Comparison of ENCODE assay signal across 13 mouse cellular contexts in the genomic region with DNA sequence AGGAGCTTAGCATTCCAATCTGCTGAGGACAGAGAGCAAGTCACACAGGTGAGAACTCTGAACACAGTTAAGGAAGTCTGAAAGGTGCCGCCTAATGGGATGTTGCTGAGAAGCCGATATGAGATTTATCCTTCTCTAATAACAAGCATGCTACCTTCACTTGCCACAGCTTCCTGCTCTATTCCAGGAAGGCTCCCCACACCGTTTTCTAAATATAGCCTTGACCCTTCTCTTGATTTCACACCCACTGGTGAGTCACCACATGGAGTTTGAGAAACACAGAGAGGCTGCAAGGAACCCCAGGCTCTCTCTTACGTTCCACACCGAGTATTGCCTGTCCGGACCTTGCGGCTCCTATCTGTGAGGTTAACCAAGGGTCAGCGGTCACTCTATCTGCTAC. TPM values are rescaled to one million over a fixed set of nuclear protein-coding genes. Genes with fewer than 3 reads are reported as not detected.
DNase-seq lines count a peak whose midpoint lies in the region; ATAC-seq and TF ChIP-seq lines count a peak whose summit lies in the region.
"Had no signal": no experiment of that assay in that cellular context is flagged by ENCODE, and none has a peak within 500 bp of the region (broad histone marks: within the 10 kb centered on the region; RNA-seq: fewer than 3 reads in every experiment).

No protein-coding gene starts in this region.

- no peak for DNase-seq in heart, postnatal 4 days
- no peak for DNase-seq in embryonic facial prominence, embryonic 10.5 days (ENCODE audit: low spot score)
- no peak for DNase-seq in liver, postnatal 0 days
- DNase-seq in cerebellum, postnatal 10 days = no peak
- DNase-seq: cerebellum, adult 9-11 months; kidney, adult 11 months; thymus, postnatal 4 days had no signal

- H3K27me3 ChIP-seq in heart, embryonic 12.5 days (replicated peaks) = no peaks in the 10 kb centered on the region; the same call in 1 of the 2 replicates
- peaks cover 23% of the 10 kb centered on the region for H3K27me3 ChIP-seq in embryonic facial prominence, embryonic 10.5 days (replicated peaks; ENCODE audit: low read depth, poor library complexity, severe bottlenecking)
- H3K27me3 ChIP-seq in hindbrain, embryonic 12.5 days = no peaks in the 10 kb centered on the region; the same call in 1 of the 2 replicates
- H3K27me3 ChIP-seq in neural tube, embryonic 12.5 days (replicated peaks) = no peaks in the 10 kb centered on the region
- H3K27me3 ChIP-seq in liver, embryonic 12.5 days (replicated peaks) = peaks cover 21% of the 10 kb centered on the region
- no peaks in the 10 kb centered on the region for H3K27me3 ChIP-seq in liver, postnatal 0 days (ENCODE audit: insufficient read depth, low read length)

- H3K36me3 ChIP-seq in heart, embryonic 12.5 days = no peaks in the 10 kb centered on the region; the same call in 1 of the 2 replicates
- H3K36me3 ChIP-seq in embryonic facial prominence, embryonic 10.5 days (replicated peaks) = peaks cover 3% of the 10 kb centered on the region; the same call in 1 of the 2 replicates
- peaks cover 6% of the 10 kb centered on the region; the same call in 1 of the 2 replicates for H3K36me3 ChIP-seq in hindbrain, embryonic 12.5 days
- H3K36me3 ChIP-seq in neural tube, embryonic 12.5 days = 0 out of 2 replicates have a peak, but pooled peaks cover 6% of the 10 kb centered on the region
- no peaks in the 10 kb centered on the region for H3K36me3 ChIP-seq in liver, embryonic 12.5 days
- no peaks in the 10 kb centered on the region for H3K36me3 ChIP-seq in liver, postnatal 0 days (replicated peaks; ENCODE audit: insufficient read depth, low read length)

- H3K4me1 ChIP-seq in heart, embryonic 12.5 days (replicated peaks) = peaks cover 18% of the 10 kb centered on the region
- peaks cover 25% of the 10 kb centered on the region for H3K4me1 ChIP-seq in embryonic facial prominence, embryonic 10.5 days
- peaks cover 60% of the 10 kb centered on the region for H3K4me1 ChIP-seq in hindbrain, embryonic 12.5 days
- peaks cover 44% of the 10 kb centered on the region for H3K4me1 ChIP-seq in neural tube, embryonic 12.5 days
- no peaks in the 10 kb centered on the region for H3K4me1 ChIP-seq in liver, embryonic 12.5 days
- H3K4me1 ChIP-seq in liver, postnatal 0 days (ENCODE audit: insufficient read depth) = 0 out of 2 replicates have a peak, but pooled peaks cover 2% of the 10 kb centered on the region

- peaks cover 5% of the 10 kb centered on the region; the same call in 1 of the 2 replicates for H3K9me3 ChIP-seq in heart, embryonic 12.5 days (replicated peaks)
- peaks cover 4% of the 10 kb centered on the region; the same call in 1 of the 2 replicates for H3K9me3 ChIP-seq in embryonic facial prominence, embryonic 10.5 days
- H3K9me3 ChIP-seq in hindbrain, embryonic 12.5 days (replicated peaks) = 0 out of 2 replicates have a peak, but pooled peaks cover 7% of the 10 kb centered on the region
- 0 out of 2 replicates have a peak, but pooled peaks cover 3% of the 10 kb centered on the region for H3K9me3 ChIP-seq in neural tube, embryonic 12.5 days
- no peaks in the 10 kb centered on the region for H3K9me3 ChIP-seq in liver, embryonic 12.5 days (replicated peaks)
- 0 out of 2 replicates have a peak, but pooled peaks cover 2% of the 10 kb centered on the region for H3K9me3 ChIP-seq in liver, postnatal 0 days (ENCODE audit: low read length)

- no peak for ATAC-seq in heart, embryonic 12.5 days (ENCODE audit: insufficient number of reproducible peaks, low FRiP score)
- ATAC-seq in hindbrain, embryonic 12.5 days (ENCODE audit: low FRiP score) = no peak
- ATAC-seq in neural tube, embryonic 12.5 days (ENCODE audit: low FRiP score, low read depth) = no peak
- ATAC-seq in liver, embryonic 12.5 days = no peak
- no peak for ATAC-seq in liver, postnatal 0 days
- ATAC-seq: activated CD4-positive, CD25-positive, alpha-beta regulatory T cell, adult 4 months had no signal

- no peak for TF ChIP-seq EP300 in liver, postnatal 0 days (IDR thresholded peaks at IDR 0.05; ENCODE audit: low read depth)

- no peak overlapping the region for H3K4me3 ChIP-seq in heart, embryonic 12.5 days
- H3K4me3 ChIP-seq in embryonic facial prominence, embryonic 10.5 days = no peak overlapping the region
- H3K4me3 ChIP-seq in hindbrain, embryonic 12.5 days = no peak overlapping the region
- H3K4me3 ChIP-seq in neural tube, embryonic 12.5 days = no peak overlapping the region
- no peak overlapping the region for H3K4me3 ChIP-seq in liver, embryonic 12.5 days
- H3K4me3 ChIP-seq in liver, postnatal 0 days (ENCODE audit: low read depth, low read length) = no peak overlapping the region

- WGBS in heart, embryonic 12.5 days = 48% methylated on average over 8 of the region's 8 CpGs
- 89% methylated on average over 8 of the region's 8 CpGs for WGBS in embryonic facial prominence, embryonic 10.5 days
- 79% methylated on average over 8 of the region's 8 CpGs for WGBS in hindbrain, embryonic 12.5 days
- 85% methylated on average over 8 of the region's 8 CpGs for WGBS in neural tube, embryonic 12.5 days
- 68% methylated on average over 8 of the region's 8 CpGs for WGBS in liver, embryonic 12.5 days (ENCODE audit: insufficient replicate concordance)
- WGBS in liver, postnatal 0 days (ENCODE audit: insufficient replicate concordance) = 71% methylated on average over 8 of the region's 8 CpGs

- peak overlapping the region; percentile 51 for H3K27ac ChIP-seq in heart, embryonic 12.5 days (ENCODE audit: poor library complexity, severe bottlenecking)
- peak overlapping the region; percentile 76 for H3K27ac ChIP-seq in embryonic facial prominence, embryonic 10.5 days (replicated peaks)
- peak overlapping the region; percentile 92 for H3K27ac ChIP-seq in hindbrain, embryonic 12.5 days
- H3K27ac ChIP-seq in neural tube, embryonic 12.5 days = peak overlapping the region; percentile 33; the same call in 1 of the 2 replicates
- no peak overlapping the region for H3K27ac ChIP-seq in liver, embryonic 12.5 days
- no peak overlapping the region for H3K27ac ChIP-seq in liver, postnatal 0 days (ENCODE audit: low read depth)

- peak overlapping the region; percentile 9; the same call in 1 of the 2 replicates for H3K4me2 ChIP-seq in heart, embryonic 12.5 days
- no peak overlapping the region for H3K4me2 ChIP-seq in hindbrain, embryonic 12.5 days (replicated peaks)
- peak overlapping the region; percentile 41 for H3K4me2 ChIP-seq in neural tube, embryonic 12.5 days (replicated peaks)
- H3K4me2 ChIP-seq in liver, embryonic 12.5 days = no peak overlapping the region
- H3K4me2 ChIP-seq in liver, postnatal 0 days (ENCODE audit: low read depth, low read length) = no peak overlapping the region
- H3K4me2 ChIP-seq: liver, embryonic 11.5 days had no signal

- TF ChIP-seq CTCF in liver, postnatal 0 days (IDR thresholded peaks at IDR 0.05; ENCODE audit: low read depth) = no peak

- H3K9ac ChIP-seq in heart, embryonic 12.5 days = no peak overlapping the region
- H3K9ac ChIP-seq in hindbrain, embryonic 12.5 days = no peak overlapping the region
- H3K9ac ChIP-seq in neural tube, embryonic 12.5 days = no peak overlapping the region
- no peak overlapping the region for H3K9ac ChIP-seq in liver, embryonic 12.5 days
- H3K9ac ChIP-seq in liver, postnatal 0 days (replicated peaks) = no peak overlapping the region

RNA-seq across cellular contexts. Expression of a gene that starts 24.7 kb away (rescaled TPM):
- 18.7 and 19.4 TPM in 2 replicates for polyA plus RNA-seq in heart, embryonic 12.5 days (2016; fragmentation: Nextera tagmentation; extraction: Ambion mirVana)
- 10 to 100 TPM; 42.1 to 45.9 TPM for total RNA-seq in heart, postnatal 4 days (2021)
- 3.4 and 3.7 TPM in 2 replicates for polyA plus RNA-seq in embryonic facial prominence, embryonic 10.5 days (2016; fragmentation: Nextera tagmentation; extraction: Ambion mirVana)
- polyA plus RNA-seq in hindbrain, embryonic 12.5 days (2016; fragmentation: Nextera tagmentation; extraction: Ambion mirVana) = 25.8 and 29.1 TPM in 2 replicates
- polyA plus RNA-seq in neural tube, embryonic 12.5 days (2016; fragmentation: Nextera tagmentation; extraction: Ambion mirVana) = 28.4 and 29.4 TPM in 2 replicates
- polyA plus RNA-seq in liver, embryonic 12.5 days (2016; fragmentation: Nextera tagmentation; extraction: Ambion mirVana) = 2.1 and 2.2 TPM in 2 replicates
- 3.8 and 4.0 TPM in 2 replicates for polyA plus RNA-seq in liver, postnatal 0 days (2015; fragmentation: Nextera tagmentation; extraction: Ambion mirVana)

RNA-seq across cellular contexts. Expression of a gene that starts 57.8 kb away (rescaled TPM):
- polyA plus RNA-seq in heart, embryonic 12.5 days (2016; fragmentation: Nextera tagmentation; extraction: Ambion mirVana) = 42.3 and 46.2 TPM in 2 replicates
- 10 to 100 TPM; 41.6 to 44.4 TPM for total RNA-seq in heart, postnatal 4 days (2021)
- 49.4 and 57.3 TPM in 2 replicates for polyA plus RNA-seq in embryonic facial prominence, embryonic 10.5 days (2016; fragmentation: Nextera tagmentation; extraction: Ambion mirVana)
- polyA plus RNA-seq in hindbrain, embryonic 12.5 days (2016; fragmentation: Nextera tagmentation; extraction: Ambion mirVana) = 49.1 and 53.4 TPM in 2 replicates
- polyA plus RNA-seq in neural tube, embryonic 12.5 days (2016; fragmentation: Nextera tagmentation; extraction: Ambion mirVana) = 43.3 and 45.8 TPM in 2 replicates
- 60.8 and 63.8 TPM in 2 replicates for polyA plus RNA-seq in liver, embryonic 12.5 days (2016; fragmentation: Nextera tagmentation; extraction: Ambion mirVana)
- 24.3 and 27.0 TPM in 2 replicates for polyA plus RNA-seq in liver, postnatal 0 days (2015; fragmentation: Nextera tagmentation; extraction: Ambion mirVana)

Comparison
In these comparisons a context has a peak if more than half of its experiments do, and no peak if none do; other contexts are left out.
1. H3K27ac ChIP-seq: peak in heart, embryonic 12.5 days (single experiment), embryonic facial prominence, embryonic 10.5 days (single experiment), hindbrain, embryonic 12.5 days (single experiment) and neural tube, embryonic 12.5 days (single experiment); none in liver, embryonic 12.5 days (single experiment) and liver, postnatal 0 days (single experiment).
2. H3K4me2 ChIP-seq: peak in heart, embryonic 12.5 days (single experiment) and neural tube, embryonic 12.5 days (single experiment); none in hindbrain, embryonic 12.5 days (single experiment), liver, embryonic 12.5 days (single experiment) and liver, postnatal 0 days (single experiment).